Mouse (Mus musculus) embryo, embryonic 11 days (tissue): Measurements from ENCODE around the gene Syt1.

Source experiments
- DNase-seq: peaks from one replicate; pipeline ENCODE4 v3.0.0-alpha.2; 2015

Syt1 gene

DNA sequence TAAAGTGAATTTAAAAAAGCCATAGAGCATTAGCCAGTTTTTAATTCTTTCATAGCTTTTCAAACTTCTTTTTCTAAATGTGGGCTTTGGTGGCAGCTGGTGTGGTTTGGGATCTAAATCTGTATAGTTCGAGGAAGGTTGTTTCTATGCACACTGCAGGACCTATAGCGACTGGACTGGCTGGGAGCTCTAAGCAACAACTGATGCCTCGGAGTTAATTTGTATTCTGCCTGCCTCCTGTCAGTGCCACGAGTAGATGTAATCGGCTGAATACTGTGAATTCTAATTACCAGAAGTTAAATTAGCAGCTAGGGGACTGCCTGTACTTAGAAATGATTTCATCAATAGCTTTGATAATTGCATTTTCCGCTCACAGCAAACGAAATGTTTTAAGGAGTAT, 374.7 kb downstream of the Syt1 start:
- DNase-seq = no peak

DNA sequence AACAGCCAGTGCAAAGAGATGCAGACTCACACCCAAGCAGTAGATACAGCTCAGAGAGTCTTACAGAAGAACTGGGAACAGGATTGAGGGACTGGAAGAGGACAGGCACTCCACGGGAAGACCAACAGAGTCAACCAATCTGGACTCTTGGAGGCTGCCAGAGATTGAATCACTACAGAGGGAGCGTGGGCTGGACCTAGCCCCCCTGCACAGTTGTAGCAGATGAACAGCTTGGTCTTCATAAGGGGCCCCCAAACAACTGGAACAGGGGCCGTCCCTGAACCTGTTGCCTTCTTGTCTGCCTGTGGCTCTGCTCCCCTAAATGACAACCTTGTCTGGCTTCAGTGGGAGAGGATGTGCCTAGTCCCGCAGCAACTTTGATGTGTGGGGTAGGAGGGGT, 375.2 kb downstream of the Syt1 start:
- no peak for DNase-seq

DNA sequence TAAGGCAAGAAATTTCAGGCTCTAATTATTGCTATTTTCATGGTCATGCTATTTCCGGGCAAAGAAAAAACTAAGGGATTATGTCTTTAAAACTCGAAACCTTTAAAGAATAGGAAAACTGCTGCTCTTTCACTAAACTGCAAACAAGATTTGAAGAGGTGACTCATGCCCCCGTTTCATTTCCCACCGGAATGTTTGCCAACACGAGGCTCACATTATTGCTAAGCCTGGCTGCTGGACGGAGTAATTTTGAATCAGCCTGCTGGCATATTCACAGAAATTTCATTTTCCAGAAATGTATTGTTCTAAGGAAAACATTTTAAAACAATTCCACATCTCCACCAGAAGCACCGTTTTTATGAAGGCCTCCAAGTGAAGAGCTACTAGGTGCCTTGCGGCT, 379.9 kb downstream of the Syt1 start:
- no peak for DNase-seq

DNA sequence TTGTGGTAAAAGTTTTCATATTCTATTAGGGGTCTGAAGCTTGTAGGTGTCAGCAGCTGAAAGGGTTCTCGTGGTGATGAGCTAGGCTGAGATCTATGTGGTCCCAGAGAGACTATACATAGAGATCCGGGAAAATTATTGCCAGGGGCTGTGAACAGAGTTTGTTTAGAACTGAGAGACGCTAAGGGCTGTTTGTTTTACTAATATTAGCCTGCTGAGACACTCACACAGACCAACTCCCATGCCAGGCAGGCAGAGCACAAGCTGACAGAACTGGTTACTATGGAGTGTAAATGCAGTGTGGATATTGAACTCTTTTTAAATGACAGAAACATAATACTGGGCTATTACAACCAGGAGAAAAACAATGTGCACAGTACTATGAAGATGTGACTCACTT, 384.4 kb downstream of the Syt1 start:
- no peak for DNase-seq

DNA sequence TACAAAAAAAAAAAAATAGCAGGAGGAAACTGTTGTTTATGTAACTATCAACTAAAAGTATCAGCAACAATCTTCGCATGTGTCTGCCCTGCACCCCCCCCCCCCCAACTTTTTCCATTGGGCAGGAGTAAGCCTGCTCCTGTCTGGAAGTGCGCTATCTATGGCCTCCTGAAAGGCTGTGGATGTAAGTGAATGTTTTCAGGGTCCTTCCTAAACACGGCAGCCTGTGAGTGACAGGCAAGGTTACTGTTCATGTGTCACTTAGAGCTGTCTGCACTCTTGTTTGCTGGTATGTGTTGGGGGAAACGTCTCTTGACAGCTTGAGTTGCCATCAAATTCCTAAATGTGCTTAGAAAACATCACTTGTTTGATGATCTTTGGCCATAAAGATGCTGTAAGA, 387.8 kb downstream of the Syt1 start:
- DNase-seq = no peak

DNA sequence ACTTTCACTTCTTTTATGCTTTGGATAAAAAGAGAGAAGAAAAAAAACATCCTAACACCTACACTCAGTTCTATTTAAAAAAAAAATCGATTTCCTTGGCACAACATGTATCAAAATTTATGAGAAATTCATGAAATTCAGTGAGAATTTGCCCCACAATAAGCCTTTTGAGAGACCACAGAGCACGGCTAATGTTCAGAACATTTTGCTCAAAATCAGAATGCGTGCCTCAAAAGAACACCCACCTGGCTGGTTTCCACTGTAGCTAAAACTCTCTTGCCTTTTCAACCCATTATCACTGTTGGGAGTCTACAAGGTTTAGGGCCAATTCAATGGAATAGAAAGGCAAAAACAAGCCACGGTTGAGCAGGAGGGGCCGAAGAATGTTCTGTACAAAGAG, 390.9 kb downstream of the Syt1 start:
- no peak for DNase-seq

DNA sequence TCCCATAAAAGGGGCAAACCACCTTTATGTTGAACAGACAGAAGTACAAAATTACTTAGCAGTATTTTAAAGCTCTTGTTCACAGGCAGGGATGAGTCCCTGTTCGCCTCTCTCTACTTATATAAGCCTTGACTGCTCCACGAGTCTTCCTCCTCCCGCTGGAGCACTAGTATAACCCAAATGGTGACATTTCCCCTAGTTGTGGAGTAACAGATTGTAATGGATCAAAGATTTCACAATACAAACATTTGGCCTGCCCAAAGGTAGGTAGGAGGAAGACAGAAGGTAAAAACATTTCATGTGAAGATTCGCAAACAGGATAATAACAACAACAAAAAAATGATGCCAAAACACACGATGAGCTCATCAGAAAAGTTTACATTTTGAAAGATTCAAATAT, 391.6 kb downstream of the Syt1 start:
- no peak for DNase-seq

DNA sequence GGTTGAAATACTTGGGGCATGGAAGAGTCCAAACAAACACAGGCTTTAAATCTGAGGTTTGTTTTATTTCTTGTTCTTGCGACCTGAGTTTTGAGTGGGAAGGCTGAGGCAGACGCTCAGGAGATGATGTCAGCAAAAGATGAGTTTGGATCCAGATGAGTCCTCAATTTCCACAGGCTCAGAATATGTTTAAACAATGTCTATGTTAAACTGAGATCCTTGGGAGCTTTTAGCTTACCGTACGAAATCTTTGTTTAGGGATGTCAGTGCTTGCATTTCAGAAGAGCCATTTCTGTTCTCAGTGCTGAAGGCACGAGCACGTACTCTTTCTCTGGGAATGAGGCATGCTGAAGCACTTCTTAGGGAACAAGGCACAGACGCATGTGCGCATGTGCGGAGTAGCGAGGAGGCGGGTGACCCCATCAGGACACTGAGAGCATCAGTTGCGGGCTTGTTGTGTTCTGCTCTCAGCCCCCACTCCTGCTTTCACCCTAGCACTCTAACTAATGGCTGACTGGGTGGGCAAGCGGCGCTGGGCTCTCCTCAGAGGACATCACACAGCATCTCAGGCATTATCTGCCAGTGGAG, 400.6 kb downstream of the Syt1 start:
- DNase-seq = peak; percentile 23

DNA sequence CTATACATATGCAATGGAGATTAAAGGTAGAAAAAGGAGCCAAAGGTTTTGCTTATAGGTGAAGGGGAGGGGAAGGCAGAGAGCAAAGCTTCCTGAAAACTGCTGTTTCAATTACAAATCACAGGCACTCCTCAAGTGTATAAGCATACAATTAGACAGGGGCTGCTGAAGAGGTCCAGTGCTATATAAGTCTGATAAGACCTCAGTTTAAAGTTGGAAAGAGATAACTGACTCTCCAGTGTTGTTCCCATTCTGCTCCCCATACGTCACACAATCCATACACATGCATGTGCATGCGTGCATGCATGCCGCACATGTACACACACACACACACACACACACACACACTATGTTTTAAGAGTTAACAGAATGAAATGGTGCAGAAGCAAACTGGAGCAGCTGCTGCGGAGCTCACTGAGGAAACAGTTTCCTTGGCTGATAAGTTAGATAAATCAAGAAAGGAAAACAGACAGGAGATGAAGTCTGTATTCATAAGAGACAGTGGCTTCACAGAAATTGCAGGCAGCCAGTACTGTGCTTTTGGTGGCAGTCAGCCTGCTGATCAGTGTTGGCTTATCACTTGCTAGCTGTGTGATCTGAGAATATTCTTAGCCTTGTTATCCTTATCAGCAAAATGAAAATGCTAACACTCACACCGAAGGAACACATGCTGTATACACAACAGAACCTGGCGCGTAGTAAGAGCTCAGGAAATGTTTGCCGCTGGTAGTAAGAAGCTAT, 408.9 kb downstream of the Syt1 start:
- DNase-seq = no peak

DNA sequence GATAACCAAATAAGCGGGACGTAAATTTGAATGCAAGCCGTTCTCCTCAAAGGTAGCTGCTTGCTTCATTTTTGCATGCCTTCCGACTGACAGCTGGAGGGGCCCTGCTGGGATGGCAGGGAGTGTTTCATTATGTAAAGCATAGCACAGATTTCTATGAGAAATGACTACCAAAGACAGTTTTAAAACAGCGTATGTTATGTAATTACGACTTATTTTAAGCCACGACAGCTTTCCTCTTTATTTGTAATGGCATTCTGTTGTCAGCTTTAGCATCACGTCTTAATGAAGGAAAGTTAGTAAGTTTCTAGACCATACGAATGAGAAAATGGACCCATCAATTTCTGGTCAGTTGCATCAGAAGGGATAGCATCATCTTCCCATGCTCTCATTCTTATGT, 410.1 kb downstream of the Syt1 start:
- no peak for DNase-seq

DNA sequence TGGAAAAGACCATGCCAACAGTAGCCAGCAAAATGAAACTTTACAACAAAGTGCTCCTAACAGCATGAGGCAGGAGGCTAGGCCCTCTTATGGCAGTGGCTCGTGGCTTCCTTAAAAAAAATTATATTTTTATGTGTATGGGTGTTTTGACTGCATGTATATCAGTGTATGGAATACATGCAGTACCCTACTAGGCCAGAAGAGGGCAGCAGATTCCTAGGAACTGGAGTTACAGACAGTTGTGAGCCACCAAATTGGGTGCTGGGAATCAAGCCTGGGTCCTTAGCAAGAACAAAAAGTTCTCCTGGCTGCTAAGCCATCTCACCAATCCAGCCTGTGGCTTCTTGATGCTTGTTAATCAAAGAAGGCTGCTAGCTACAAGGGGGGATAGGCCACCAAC, 413.4 kb downstream of the Syt1 start:
- DNase-seq = no peak

DNA sequence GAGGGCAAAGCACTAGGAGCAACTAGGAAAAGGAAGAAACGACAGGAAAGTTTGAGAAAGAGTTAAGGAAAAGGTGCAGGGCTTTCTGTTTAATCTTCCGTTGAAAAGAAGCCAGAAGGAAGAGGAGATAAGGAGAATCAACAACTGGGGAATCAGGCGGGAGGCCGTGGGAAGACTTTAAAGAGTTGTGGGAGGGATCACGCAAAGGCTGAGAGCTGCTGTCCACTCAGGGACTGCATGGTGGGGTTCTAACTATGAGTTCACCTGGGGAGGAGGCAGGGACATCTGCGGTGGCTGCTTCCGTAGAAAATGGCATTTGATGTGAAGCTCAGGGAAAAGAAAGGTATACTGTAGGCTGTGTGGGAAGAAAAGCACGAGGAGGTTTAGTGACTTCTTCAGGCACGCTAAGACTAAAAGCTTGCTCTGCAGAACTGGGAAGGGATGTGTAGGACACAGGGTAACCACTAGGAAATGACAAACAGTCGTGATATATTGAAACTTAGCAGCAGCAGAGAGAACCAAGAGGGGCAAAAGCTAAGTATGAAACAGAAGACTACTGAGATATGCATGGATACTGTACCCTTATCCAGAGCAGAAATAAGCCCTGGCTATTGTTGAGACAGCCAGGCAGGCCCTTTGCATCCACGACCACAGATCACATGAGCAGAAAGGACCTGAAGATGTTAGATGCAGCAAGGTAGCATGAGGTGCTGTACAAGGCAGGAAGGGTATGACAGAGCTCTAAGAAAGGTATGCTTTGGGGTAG, 414.4 kb downstream of the Syt1 start:
- DNase-seq = no peak

DNA sequence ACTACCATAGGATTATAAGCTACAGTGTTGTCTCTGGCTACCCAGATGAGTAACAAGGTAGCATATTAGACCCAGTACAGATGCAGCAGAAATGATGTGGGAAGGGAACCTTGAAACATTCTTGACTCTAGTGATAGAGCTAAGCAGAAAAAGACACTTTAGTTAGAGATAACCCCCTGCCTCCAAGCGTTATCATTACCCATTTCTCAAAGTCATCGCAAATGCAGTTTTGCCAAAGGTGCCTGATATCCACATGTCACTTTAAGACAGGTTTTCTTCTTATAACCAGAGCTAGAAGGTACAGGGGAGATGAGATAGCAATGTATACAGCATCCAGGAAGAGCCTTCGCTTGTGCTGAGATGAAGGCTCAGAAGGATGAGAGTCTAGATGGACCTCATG, 421.4 kb downstream of the Syt1 start:
- no peak for DNase-seq

DNA sequence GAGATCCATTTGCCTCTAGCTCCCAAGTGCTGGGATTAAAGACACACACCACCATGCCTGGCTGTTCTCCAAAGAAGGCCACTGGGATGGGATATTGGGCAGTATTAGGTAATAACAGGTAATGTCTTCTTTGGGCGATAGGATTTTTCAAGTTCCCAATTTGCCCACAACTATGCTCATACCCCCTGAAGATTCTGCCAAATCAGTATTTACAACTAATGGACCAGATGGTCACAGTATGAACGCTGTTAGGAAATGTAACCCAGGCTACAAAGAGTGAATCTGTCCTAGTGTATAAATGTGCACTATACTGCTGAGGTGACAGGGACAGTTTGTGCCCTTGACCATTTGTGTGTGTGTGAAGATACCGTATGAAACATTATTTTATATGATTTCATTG, 421.9 kb downstream of the Syt1 start:
- no peak for DNase-seq

DNA sequence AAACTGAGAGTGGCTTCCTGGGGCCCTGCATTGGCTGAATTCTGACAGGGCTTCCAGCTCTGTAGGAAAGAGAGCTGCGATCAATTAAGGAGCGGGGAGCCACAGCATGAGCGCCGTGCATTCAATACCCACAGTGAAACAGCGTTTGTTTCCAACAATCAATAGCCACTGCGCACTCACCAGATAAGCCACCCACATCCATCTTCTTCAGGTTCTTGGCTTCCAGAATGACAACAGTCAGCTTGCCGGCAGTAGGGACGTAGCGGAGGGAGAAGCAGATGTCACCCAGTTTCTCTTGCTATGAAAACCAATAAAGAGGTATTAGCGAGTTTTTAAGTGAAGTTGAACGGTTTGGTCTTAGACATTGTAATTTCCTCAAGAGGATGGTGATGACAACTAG, 427.1 kb downstream of the Syt1 start:
- peak; percentile 41 for DNase-seq

DNA sequence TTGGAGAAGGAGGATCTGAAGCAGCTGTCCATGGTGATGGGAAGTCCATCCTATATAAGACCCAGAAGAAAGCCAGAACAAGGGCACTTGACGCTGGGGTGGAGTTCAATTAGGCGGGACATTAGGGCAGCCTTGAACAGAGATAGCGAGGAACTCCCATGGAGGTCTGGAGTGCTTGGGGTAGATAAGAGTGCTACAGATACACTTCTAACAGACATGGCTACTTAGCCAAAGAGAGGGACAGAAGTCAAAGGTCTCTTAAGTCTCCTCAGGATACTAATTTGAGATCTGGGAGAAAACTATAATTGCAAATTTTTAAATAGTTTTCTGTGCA, 428.4 kb downstream of the Syt1 start:
- no peak for DNase-seq

DNA sequence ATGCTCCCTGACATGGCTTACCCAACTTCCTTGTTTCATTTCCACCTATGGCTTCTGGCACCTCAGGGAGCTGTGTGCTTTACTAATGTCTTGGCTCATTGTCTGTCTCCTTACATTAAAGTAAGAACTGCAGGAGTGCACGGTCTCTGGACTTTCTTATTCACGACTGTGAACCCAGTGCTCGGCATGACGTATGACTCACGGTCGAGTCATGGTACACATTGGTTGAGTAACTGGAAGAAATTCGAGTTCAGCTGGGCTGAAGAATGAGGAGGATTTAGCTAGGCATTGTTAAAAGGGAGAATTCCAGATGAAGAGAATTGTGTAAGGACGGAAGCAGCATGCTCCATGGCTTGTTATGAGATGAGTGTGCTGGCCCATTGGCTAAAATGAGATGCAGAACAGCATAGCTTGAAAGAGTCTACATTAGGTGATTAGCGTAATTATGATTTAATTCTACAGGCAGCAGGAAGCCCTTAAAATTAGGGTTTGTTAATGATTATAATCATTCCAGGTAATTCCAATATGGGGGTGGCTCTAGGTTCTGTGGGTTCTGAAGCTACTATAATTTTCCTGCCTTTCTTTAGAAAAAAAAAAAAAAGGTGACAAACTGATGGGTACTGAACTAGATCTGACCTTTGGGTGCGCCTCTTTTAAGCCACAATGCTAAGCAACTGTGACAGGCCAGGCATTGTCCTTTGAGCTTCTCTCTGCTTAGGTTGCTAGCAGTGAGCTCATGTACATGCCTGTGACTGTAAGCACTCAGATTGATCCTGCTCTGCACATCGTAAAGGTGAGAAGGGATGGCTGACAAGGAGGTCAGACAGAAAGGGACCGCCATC, 429.0 kb downstream of the Syt1 start:
- no peak for DNase-seq

DNA sequence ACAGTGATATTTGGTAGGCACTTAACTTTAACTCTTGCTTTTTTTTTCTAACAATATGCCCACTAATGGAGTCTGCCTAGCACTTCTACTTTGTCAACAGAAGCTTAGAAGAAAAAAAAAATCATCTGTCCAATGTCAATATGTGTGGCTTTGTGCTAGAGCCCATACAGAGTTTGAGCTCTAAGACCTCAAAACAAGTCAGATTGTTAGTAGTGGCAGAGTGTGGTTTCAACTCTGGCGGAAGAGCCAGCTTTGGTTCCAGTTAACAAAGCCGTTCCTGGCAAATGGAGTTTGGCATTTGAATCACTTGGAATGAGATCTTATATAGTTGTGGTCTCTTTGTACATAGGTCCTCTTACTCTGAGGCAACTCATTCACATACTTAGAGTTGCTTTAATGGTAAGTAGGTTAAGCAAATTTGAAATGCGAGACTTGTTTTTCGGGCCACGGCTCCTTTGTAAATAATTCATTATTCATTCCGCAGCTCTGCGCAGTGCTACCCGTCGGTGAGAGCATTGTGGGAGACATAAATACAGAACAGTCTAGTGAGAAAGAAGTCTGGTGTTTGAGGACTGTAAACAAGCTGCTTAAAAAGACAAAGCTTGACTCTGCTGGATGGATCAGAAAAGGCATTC, 429.9 kb downstream of the Syt1 start:
- no peak for DNase-seq

DNA sequence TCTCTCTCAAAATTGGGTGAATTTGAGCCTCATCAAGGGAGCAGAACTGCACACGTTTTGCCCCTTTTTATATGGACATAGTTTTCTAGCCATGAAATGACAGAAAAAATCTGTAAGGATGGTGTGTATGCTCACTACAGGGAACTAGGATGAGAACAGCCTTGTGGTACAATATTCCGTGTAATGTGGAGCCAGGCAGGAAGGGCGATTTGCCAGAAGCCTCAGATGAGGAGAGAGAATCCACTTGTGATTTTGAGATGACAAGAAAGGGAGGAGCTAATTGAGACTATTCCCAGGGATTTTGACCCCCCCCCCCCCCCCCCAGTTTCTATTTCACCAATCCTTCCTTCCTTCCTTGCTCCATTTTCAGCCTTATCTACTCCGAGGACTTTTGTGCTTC, 431.4 kb downstream of the Syt1 start:
- DNase-seq = no peak

DNA sequence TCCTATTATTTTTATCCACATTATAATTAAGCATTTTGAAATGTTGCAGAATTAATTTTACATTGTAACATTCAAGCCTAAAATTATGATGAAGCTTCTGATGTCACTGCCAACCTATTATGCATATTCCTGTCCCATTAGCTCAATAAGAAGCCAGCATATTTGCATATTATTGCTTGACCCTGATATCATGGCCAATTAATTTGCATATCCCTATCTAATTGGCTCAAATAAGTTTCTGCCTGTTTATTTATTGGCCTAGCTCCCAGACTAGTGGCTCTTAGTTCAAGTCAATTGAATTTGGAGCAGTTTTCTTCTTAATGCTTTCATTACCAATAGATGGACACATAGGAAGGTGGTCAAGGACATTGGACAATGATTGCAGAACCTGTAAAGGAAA, 433.2 kb downstream of the Syt1 start:
- no peak for DNase-seq

DNA sequence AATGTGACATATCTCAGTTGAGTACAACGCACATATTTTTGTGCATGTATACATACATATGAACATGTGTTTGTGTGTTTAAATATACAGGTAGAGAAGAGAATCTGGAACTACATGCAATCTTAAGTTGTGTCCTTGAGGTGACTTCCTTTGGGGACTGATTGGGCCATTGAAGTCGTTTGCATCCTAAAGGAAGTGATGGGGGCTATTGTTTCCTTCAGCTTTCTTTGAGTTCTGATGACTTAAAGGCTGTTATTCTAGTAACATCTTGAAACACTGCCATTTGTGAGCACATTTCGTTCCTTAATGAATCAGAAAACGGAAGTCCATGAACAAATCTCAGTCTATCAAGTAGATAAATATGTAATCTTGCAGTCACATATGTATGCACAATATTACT, 438.0 kb downstream of the Syt1 start:
- DNase-seq = no peak

DNA sequence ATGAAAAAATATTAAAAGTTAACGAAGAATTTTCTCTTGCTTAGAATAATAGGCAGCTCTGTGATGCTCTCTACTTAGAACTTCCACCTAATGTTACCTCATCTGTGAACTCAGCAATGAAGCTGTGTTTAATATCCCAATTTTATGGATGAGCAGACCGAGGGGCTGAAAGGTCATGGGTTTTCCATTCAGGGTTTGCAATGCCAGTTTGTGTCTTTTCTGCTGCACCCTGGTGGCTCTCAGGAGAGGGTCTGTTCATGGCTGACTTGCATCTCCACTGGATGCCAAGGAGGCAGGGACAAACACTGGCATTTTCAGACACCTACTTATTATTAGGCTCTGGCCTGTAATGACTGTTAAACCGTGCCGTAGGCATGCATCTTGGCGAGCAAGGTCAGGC, 439.7 kb downstream of the Syt1 start:
- DNase-seq = no peak

DNA sequence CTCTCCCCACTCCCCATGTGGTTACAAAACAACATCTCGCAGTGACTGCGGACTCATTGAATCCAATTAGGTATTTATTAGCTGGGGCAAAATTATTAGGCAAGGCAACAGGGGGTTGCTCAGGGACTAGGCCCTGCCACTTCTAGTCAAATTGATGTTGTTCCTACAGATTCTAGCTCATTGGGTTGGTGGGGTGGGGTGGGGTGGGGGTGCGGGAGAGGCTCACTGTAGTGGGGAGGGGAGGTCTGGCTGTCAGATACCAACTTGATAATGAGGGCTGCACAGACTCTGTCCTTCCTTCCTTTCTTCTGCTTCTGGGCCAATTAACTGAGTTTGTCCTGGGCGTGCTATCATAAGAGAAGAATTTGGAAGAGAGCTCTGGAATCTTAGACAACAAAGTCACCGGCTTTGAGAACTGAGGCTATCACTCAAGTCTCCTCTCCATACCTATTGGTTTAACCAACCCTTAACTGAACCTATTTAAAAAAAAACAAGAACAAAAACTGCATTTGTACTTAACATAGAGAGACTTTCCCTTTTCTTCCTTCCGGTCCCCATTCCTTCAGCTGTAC, 441.1 kb downstream of the Syt1 start:
- no peak for DNase-seq
